Mouse (Mus musculus) forebrain, embryonic 11.5 days (tissue): ENCODE measurements around the gene Trim75. TPM values are rescaled to one million over a fixed set of nuclear protein-coding genes. Genes with fewer than 3 reads are reported as not detected.

ENCODE experiments used
- ATAC-seq: fragments of 200-750 bp; cut with Nextera tagmentation; replicated peaks from 2 replicates; pipeline ENCODE4 v1.8.0; 2017; ENCODE audit warnings: moderate TSS enrichment; ENCODE audit not compliant: low FRiP score
- DNase-seq: peaks from one replicate; pipeline ENCODE4 v3.0.0-alpha.2; 2017; ENCODE audit warnings: low spot score
- H3K27ac ChIP-seq: fragments of 300-500 bp; sonication (generic); 2 replicates; pipeline ENCODE4 v1.5.1; 2014; ENCODE audit warnings: low read depth, low read length
- H3K27me3 ChIP-seq: fragments of 300-500 bp; sonication (generic); 2 replicates; pipeline ENCODE4 v1.6.1; 2014; ENCODE audit warnings: mild to moderate bottlenecking, low read length, mixed read lengths; ENCODE audit not compliant: control insufficient read depth, insufficient read depth
- H3K36me3 ChIP-seq: fragments of 300-500 bp; sonication (generic); 2 replicates; pipeline ENCODE4 v1.6.1; 2014; ENCODE audit warnings: mild to moderate bottlenecking, low read length, moderate library complexity, mixed read lengths; ENCODE audit not compliant: control insufficient read depth, insufficient read depth
- H3K4me1 ChIP-seq: fragments of 300-500 bp; sonication (generic); replicated peaks from 2 replicates; pipeline ENCODE4 v1.6.1; 2014; ENCODE audit warnings: low read length, mixed read lengths; ENCODE audit not compliant: control insufficient read depth, insufficient read depth
- H3K4me2 ChIP-seq: fragments of 300-500 bp; sonication (generic); 2 replicates; pipeline ENCODE4 v1.6.1; 2014; ENCODE audit warnings: low read depth, mild to moderate bottlenecking, low read length, moderate library complexity, mixed read lengths; ENCODE audit not compliant: severe bottlenecking
- H3K4me3 ChIP-seq: fragments of 300-500 bp; sonication (generic); 2 replicates; pipeline ENCODE4 v1.5.1; 2014; ENCODE audit warnings: low read depth, low read length
- H3K9ac ChIP-seq: fragments of 300-500 bp; sonication (generic); 2 replicates; pipeline ENCODE4 v1.6.1; 2014; ENCODE audit warnings: low read length
- H3K9me3 ChIP-seq: fragments of 300-500 bp; sonication (generic); 2 replicates; pipeline ENCODE4 v1.6.1; 2016; ENCODE audit warnings: low read length, mixed read lengths; ENCODE audit not compliant: control insufficient read depth
- WGBS: fragments of 180-500 bp; shearing (Covaris S2); extraction: QIAGEN DNeasy Blood & Tissue Kit; methylation state at CpG from one replicate; pipeline ENCODE4 v1.1.7; 2014; 5-methylcytosine and 5-hydroxymethylcytosine counted together
- polyA plus RNA-seq: library from polyadenylated mRNA; unstranded; fragments of >200 nt; fragmentation: Nextera tagmentation; extraction: Ambion mirVana; gene quantifications from 2 replicates; pipeline ENCODE4 v1.2.1, GENCODE M21; 2014

The Trim75 gene
- 0.19 TPM in 1 of 2 replicates, not detected in the other for polyA plus RNA-seq

DNA sequence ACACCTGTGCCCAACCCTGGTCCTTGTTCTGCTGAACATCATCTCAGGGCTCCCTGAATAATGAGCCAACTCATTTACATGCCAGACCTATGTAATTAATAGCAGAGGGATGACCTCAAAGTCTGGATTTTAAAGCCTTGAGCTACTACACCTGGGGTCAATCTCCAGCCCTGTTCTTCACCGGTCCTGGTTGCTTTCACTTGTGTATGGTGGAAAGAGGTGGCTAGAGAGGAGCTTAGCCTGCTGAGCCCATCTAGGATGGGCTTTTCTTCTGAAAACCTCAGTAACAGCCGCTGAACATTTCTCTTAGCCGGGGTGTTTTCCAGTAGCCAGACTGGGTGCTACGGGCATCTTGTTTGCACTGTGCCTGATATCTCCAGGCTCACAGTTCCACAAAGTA lies at the start of gene Trim75:
TSS of gene Trim75 (minus strand) at position 101 of the 400 bp plus-strand sequence.
- H3K4me3 ChIP-seq = no peak within 1 kb of the TSS
- H3K27ac ChIP-seq = no peak within 1 kb of the TSS
- H3K27me3 ChIP-seq = no peaks in the 10 kb centered on the region
- no peak within 1 kb of the TSS for H3K4me2 ChIP-seq
- DNase-seq (no peak), ATAC-seq (no peak)
- H3K9ac ChIP-seq = no peak within 1 kb of the TSS
- no peaks in the 10 kb centered on the region for H3K36me3 ChIP-seq
- WGBS = 90% methylated on average over 4 of the region's 4 CpGs
- no peaks in the 10 kb centered on the region for H3K4me1 ChIP-seq
- H3K9me3 ChIP-seq = no peaks in the 10 kb centered on the region; the same call in 1 of the 2 replicates

DNA sequence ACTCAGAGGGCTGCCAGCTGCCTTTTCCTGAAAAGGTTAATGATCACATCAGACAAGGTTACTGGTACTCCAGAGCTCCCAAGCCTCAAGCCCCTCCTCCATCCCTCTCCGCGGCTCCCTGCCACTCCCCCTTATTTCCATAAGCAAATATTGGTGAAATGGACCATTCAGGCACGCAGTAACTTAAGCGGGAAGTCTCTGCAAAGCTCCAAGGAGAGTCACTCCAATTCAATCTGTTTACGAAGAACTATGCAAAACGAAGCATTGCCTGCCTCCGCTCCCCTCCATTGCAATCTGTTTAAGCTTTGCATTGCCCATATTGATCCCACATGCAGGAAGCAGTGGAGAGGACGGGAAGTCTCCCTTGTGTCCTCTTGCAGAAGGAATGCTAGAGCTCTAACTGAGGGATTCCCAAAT lies 49.5 kb upstream of the Trim75 start, which contains the start of gene Apela:
TSS of gene Apela (minus strand) at position 220 of the 417 bp plus-strand sequence.
- no peak within 1 kb of the TSS for H3K27ac ChIP-seq
- H3K9ac ChIP-seq = no peak within 1 kb of the TSS
- no peaks in the 10 kb centered on the region for H3K36me3 ChIP-seq
- DNase-seq = peak; percentile 66
- peak; percentile 81 for ATAC-seq
- peak within 1 kb of the TSS; percentile 16 for H3K4me3 ChIP-seq
- H3K27me3 ChIP-seq = no peaks in the 10 kb centered on the region
- 3% methylated on average over 8 of the region's 8 CpGs for WGBS
- peak within 1 kb of the TSS; percentile 51 for H3K4me2 ChIP-seq
- H3K9me3 ChIP-seq = no peaks in the 10 kb centered on the region
- 0 out of 2 replicates have a peak, but pooled peaks cover 2% of the 10 kb centered on the region for H3K4me1 ChIP-seq

- Histone ChIP-seq H3K36me3 (no peaks in the 10 kb centered on the region), H3K27ac (no peak overlapping the region; the same call in 1 of the 2 replicates), H3K27me3 (no peaks in the 10 kb centered on the region), H3K9ac (no peak overlapping the region), H3K4me1 (0 out of 2 replicates have a peak, but pooled peaks cover 2% of the 10 kb centered on the region), H3K4me3 (no peak overlapping the region), H3K9me3 (no peaks in the 10 kb centered on the region), H3K4me2 (no peak overlapping the region)
- ATAC-seq (no peak), DNase-seq (no peak)
- WGBS = 35% methylated on average over 2 of the region's 2 CpGs
These were observed 46.5 kb upstream of the Trim75 start for GRCm38 (mm10) chr8:65034136-65034535.

GRCm38 (mm10) chr8:65033056-65033455 lies 45.4 kb upstream of the Trim75 start:
- no peaks in the 10 kb centered on the region for H3K36me3 ChIP-seq
- no peak overlapping the region for H3K27ac ChIP-seq
- H3K4me3 ChIP-seq = no peak overlapping the region
- no peak overlapping the region for H3K9ac ChIP-seq
- no peaks in the 10 kb centered on the region for H3K9me3 ChIP-seq
- H3K4me1 ChIP-seq = 0 out of 2 replicates have a peak, but pooled peaks cover 2% of the 10 kb centered on the region
- ATAC-seq (no peak), DNase-seq (no peak)
- H3K27me3 ChIP-seq = no peaks in the 10 kb centered on the region
- 81% methylated on average over 13 of the region's 13 CpGs for WGBS
- H3K4me2 ChIP-seq = no peak overlapping the region

DNA sequence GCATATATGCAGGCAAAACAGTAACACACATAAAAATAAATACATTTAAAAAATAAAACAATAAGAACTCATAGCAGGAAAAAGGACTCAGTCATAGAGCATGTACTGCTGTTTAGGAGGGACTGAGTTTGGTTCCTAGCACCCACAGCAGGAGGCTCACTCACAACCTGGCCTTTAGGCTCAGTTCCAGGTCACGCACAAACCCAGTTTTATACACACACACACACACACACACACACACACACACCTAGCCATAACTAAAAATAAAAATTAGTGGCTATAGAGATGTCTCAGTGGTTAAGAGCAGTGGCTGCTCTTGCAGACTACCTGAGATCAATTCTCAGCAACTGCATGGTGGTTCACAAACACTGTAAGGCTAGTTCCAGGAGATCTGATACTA lies 44.5 kb upstream of the Trim75 start:
- Histone ChIP-seq H3K4me2 (no peak overlapping the region), H3K36me3 (no peaks in the 10 kb centered on the region), H3K4me3 (no peak overlapping the region), H3K4me1 (0 out of 2 replicates have a peak, but pooled peaks cover 2% of the 10 kb centered on the region), H3K9ac (no peak overlapping the region), H3K27ac (no peak overlapping the region), H3K27me3 (no peaks in the 10 kb centered on the region), H3K9me3 (no peaks in the 10 kb centered on the region)
- WGBS = 85% methylated on average over 1 of the region's 1 CpGs
- ATAC-seq (no peak), DNase-seq (no peak)

DNA sequence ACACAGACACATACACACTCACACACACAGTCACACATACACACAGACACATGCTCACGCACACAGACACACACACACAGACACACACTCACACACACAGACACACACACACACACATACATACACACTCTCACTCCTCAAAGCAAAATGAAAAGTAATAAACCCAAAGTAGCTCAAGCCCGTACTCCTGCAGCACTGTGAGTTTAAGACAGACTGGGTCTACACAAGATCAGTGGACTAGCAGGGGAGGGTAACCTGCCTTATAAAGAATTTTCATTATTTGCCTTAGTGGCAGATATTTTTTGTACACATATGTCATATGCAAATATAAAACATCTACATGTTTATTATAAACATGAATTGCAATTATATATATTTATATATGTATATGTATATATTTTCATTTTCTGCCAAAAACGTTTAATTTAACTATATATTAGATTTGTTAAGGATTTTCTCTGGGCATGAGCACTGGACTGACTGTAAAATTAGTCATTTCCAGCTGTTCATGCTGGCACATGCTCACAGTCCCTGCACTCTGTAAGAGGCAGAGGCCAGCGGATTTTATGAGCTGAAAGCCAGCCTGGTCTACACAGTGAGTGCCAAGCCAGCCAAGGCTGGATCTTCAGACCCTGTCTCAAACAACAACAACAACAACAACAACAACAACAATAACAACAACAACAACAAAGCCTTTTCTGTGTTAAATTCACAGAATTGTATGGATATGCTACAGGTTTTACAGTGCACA lies 43.3 kb upstream of the Trim75 start:
- no peaks in the 10 kb centered on the region for H3K27me3 ChIP-seq
- H3K4me3 ChIP-seq = no peak overlapping the region
- H3K36me3 ChIP-seq = no peaks in the 10 kb centered on the region
- H3K27ac ChIP-seq = no peak overlapping the region
- no peaks in the 10 kb centered on the region for H3K9me3 ChIP-seq
- 0 out of 2 replicates have a peak, but pooled peaks cover 2% of the 10 kb centered on the region for H3K4me1 ChIP-seq
- no peak for ATAC-seq
- H3K9ac ChIP-seq = no peak overlapping the region
- H3K4me2 ChIP-seq = no peak overlapping the region
- 86% methylated on average over 4 of the region's 4 CpGs for WGBS
- no peak for DNase-seq

DNA sequence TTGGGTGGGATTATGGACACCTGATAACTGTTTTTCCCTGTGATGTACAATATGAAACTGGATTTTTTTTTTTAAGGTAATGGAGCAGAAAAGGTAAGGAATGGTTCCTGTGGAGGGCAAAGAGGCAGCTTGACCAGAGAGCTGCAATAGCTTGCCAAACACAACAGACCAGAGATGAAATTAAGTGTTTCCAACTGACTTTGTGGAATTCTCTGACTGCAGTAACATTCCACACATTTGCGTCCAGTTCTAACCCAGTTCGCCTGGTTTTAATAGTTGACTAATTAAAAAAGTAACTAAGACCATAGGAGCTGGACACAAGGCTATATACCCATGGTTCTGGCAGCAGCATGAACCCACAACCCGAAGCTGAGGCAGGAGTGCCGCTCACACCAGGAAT lies 42.1 kb upstream of the Trim75 start:
- H3K4me3 ChIP-seq = no peak overlapping the region
- WGBS = 79% methylated on average over 4 of the region's 4 CpGs
- no peaks in the 10 kb centered on the region for H3K36me3 ChIP-seq
- H3K9me3 ChIP-seq = no peaks in the 10 kb centered on the region
- H3K27ac ChIP-seq = no peak overlapping the region
- no peak overlapping the region for H3K9ac ChIP-seq
- no peaks in the 10 kb centered on the region for H3K4me1 ChIP-seq
- ATAC-seq = no peak
- H3K4me2 ChIP-seq = no peak overlapping the region
- DNase-seq = no peak
- H3K27me3 ChIP-seq = no peaks in the 10 kb centered on the region

GRCm38 (mm10) chr8:65028959-65029686 lies 41.5 kb upstream of the Trim75 start:
- no peak overlapping the region for H3K4me3 ChIP-seq
- H3K9ac ChIP-seq = no peak overlapping the region
- H3K36me3 ChIP-seq = no peaks in the 10 kb centered on the region
- ATAC-seq (no peak), DNase-seq (no peak)
- H3K27ac ChIP-seq = no peak overlapping the region
- no peaks in the 10 kb centered on the region for H3K4me1 ChIP-seq
- no peaks in the 10 kb centered on the region for H3K9me3 ChIP-seq
- no peaks in the 10 kb centered on the region for H3K27me3 ChIP-seq
- WGBS = 71% methylated on average over 12 of the region's 12 CpGs
- no peak overlapping the region for H3K4me2 ChIP-seq
